Mouse (Mus musculus) CD4-positive helper T cell, adult 2 months (primary cell): Measurements from ENCODE around the gene Lhx4.

Experiments used
- DNase-seq: peaks from one replicate; pipeline ENCODE4 v3.0.0-alpha.2; 2012; ENCODE audit warnings: low read depth, missing footprints, low spot score

Gene Lhx4

GRCm38 (mm10) chr1:155751484-155752255 lies at the start of gene Lhx4:
Lhx4 (minus strand) TSS chr1:155751684.
- DNase-seq = no peak

DNA sequence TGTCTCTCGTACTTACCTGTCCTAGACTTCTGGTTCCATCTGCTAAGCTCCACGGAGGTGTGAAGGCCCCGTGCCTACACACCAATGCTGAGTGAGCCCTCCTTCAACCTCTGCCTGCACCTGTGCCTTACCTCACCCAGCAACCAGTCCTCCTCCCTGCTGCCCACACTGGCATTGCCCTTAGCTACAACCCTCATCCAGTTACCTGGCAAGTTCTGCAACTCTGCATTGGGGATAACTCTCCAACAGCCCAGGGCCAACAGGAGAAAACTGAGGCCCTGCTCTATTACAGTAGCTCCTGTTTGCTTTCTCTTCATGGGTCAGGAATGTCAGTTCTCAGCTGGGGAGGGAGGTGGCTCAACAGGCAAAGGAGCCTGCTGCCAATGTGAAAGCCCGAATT lies 46.5 kb upstream of the Lhx4 start:
- DNase-seq = no peak

DNA sequence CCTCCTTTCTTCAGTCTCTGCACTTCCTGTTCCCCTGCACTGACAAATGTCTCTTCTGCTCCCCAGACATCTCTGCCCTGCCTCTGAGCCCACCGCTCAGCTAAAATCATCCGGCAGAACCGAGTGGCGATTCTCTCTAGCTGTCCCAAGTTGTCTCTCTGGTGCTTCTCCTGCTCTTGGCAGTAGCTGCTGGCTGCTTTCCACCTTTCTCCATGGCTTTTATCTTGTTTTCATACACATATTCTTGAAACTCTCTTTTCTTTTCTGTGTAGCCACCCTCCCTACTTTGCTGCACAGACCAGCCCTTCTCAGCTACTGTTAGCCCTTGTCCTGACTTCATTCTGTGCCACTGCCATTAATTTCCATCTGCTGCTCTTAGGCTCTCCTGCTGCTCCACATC lies 45.9 kb upstream of the Lhx4 start:
- no peak for DNase-seq

- DNase-seq = no peak
Measured at GRCm38 (mm10) chr1:155796757-155797405, 45.4 kb upstream of the Lhx4 start.

DNA sequence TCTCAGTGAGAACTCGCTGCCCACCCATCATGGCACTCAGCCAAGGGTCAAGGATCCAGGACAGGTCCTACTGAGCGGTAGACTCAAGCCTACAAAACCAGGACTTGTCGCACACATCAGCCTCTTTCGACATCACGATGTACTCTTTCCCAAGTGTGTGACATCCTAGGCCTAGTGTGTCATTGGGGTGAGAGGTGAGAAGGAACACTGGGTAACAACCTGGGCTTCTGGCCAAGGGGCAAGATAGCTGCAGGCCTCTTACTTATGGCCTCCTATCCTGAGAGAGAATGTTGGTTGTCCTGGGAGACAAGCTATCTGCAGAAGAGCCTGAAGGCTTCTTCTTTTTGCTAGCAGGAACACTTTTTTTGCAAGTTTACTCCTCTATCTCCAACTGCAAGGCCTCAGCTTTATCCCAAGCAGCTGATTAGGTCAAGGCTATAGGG lies 44.3 kb upstream of the Lhx4 start:
- DNase-seq = no peak

- DNase-seq = no peak
Measured at GRCm38 (mm10) chr1:155794855-155795254, 43.4 kb upstream of the Lhx4 start.

DNA sequence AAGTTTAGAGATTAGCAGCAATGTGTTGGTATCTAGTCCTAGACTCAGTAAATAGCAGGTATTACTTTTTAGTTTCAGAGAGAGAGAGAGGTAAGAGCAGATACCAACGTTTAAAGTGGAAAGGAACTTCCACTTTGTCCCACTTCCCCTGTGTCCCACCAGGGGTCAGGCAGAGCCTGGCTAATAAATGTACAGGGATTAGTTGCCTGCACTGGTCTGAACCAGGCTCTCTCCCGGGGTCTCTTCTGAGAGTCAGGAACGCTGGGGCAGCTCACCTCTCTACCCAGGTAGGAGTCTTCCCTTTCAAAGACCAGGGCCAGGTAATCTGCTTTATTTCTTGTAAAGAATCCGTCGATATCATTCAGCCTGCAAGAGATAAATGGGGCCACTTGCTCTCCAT lies 40.4 kb upstream of the Lhx4 start:
- no peak for DNase-seq

GRCm38 (mm10) chr1:155790111-155790974 lies 38.9 kb upstream of the Lhx4 start:
- DNase-seq = no peak

- no peak for DNase-seq
Measured at GRCm38 (mm10) chr1:155785886-155786285, 34.4 kb upstream of the Lhx4 start.

DNA sequence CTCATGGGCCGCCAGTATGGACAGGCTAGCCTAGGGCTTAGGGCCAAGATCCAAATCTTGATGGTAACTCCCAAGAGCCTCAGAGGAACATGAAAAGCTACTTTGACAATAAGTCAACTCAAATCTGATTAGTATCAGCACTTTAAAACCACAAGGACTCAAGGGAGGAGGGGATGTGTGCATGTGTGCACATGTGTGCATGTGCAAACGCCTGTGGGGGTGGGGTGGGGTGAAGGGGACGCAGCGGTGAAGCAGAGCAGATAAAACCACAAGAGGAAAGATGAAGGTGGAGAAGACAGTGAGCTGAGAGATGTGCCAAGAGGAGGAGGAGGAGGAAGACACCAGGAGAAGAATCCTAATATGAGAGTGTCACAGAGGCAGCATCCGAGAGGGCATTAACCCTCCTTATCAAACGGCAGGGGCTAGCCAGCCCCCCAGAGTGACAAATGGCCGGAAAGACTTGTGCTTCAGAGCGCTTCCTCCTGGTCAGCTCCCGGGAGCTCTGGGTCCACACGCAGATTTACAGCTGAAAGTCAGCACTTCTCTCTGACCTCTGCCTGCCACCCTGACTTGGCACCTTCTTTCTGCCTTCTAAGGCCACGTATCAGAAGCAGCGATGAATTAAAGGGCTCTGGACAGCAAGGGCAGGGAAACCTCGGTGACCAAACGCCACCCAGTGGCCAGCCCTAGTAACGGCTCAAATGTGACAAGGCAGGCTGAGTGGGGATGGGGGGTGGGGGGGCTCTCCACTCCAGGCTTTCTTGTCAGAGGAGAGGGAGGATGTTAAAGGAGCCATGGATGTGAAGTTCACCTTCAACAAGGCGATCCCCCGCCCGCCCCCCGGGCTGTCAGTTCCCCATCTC lies 33.1 kb upstream of the Lhx4 start:
- DNase-seq = peak; percentile 78

DNA sequence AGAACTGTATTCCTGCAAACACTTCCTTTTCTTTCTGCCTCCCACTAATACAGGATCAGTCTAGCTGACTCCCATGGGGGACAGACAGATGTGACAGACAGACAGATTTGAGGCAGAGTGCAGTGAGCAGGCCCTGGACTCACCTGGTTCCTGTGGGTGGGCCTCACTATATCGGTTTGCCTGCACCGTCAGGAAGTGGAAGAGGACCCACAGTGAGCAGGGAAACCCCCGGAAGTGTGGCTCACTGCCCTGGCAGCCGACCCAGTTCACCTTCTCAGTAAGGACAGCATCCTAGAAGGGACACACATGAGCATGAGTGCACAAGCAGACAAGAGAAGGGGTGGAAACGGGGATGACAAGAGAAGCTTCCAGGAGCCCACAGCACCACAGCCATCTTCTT lies 30.9 kb upstream of the Lhx4 start:
- peak; percentile 60 for DNase-seq

DNA sequence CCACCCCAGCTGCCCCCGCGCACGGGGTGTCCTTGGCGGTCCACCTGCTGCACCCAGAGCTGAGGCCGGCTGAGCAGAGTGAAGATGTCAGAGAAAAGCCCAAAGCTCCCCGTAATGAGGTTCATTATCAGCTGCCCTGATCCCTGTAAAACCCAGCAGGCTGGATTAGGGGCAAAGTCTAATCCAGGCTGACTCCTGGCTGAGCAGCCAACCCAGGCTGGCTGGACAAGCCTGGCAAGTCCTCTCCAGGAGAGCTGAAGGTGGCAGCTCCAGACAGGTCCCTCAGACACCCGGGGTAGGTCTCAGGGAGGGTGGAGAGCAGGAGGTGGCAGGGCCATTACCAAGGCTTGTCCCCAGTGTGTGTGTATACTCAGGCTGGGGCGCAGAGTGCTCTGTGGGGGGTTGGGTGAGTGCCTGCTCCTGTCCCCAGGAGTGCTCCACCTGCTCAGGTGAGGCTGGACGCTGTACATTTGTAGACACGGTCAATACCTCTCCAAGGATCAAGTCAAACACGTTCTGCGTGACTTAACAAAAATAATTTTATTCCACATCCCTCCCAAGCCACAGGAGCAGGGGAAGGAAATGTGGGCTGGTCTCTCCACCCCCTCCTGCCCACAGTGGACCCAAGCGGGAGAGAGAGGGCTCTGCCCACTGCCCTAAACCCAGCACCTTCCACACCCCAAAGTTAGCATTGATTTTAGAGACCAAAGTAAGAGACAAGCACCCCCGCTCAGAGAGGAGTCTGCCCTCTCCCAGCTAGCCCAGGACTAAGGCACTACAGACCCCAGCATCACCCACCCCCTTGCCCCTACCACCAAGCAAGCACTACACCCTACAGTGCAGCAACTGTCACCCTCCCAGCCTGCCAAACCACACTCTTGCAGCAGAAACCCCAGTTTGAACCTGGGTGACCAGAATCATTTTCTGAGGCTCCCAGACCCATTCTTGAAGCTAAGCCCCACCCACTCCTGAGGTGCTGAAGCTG lies 26.4 kb upstream of the Lhx4 start:
- no peak for DNase-seq

DNA sequence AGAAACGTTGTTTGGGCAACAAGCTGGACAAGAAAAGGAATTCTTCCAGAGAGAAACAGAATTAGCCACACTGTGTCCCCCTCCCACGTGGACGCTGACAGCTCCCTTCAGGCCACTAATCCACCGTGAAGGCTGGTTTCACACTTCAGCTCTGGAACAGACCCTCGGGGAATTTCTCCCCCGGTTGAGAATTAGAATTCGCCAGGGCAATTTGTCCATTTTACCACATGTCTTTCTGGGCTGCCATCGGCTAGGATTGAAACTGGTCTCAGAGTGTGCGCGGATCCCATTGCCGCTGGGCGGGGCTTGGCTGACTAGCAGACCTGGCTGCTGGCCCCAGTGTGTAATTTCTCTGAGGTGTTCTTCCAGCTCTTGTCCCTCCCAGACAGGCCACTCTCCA lies 7.7 kb upstream of the Lhx4 start:
- DNase-seq = no peak

DNA sequence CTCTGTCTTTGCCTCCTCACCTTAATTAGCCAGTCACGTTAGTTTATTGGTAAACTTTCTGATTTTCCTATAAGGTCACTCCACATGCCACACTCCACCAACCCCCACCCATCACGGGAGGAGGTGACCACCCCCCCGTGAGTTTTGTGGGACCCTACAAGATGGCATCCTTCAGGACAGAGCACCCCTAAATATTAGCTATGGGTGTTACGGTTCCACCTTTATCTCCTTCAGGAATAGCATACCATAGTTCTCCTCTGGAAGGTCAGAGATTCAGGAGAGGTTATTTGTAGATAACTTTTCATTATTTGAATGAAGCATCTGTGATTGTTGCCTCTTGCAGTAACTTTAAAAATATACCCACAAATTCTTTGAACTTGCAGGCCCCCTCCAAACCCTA lies 7.2 kb upstream of the Lhx4 start:
- no peak for DNase-seq

DNA sequence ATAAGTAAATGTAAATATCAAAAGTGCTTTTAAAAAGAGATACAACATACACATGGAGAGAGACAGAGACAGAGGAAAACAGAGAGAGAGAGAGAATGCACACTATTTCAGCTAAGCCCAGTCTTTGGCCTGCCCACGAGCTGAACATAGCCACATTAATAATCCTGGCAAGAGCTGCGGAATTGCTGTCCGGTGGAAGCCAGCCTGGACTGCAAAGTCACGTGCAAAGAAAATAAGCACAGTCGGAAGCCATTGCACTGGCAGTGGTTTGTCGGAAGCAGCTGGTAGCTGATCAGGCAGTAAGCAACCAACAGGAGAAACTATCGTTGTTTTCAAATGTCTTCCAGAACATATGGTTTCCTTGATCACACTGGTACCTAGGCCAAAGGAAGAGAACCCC lies 6.1 kb upstream of the Lhx4 start:
- no peak for DNase-seq

DNA sequence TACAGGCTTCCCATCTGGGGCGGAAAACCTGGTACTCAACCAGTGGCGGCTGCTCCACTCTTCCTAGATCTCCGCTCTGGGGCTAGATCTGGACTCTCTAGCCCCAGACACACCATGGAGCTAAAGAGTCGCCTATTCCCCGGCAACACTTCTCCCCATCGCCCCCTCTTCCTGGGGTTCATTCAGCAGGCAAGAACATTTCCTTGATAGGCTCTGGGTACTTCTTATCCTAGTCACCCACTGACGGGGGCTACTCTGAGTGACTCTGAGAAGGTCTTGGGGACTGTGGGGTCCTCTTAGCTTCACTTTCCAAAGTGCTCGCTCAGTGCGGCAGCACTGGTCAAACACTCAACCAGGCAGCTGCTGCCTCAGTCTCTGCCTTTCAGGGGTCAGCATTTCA lies 1.9 kb upstream of the Lhx4 start:
- no peak for DNase-seq

DNA sequence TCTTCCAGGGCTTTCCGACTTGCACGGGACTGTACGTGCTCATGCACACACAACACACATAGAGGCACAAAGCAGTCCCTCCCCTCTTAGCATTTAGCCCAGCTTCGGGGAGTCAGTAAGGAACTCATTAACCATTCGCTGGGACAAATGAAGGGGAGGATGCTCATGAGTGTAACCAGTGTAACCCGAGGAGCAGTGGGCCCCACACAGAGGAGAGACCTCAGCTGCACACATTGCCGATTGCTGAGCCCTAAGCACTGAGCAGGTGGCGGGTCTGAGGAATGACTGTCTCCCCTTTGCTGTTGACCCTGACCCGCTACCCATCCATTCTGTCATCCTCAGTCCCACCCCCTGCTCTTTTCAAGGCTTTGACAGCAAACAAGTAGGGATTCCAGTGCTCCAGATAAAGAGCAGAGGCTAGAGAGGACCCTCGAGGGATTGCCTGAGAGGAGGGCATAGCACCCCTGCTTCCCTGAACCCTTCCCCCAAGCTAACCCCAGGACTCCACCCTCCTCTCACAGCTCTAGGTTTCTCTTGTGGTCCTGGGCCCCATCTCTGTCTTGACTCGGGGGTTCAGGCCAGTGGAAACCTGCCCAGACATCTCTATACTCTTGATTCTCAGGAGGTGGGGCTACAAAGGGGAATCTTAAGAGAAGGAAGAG lies 836 bp downstream of the Lhx4 start:
- DNase-seq = no peak

- no peak for DNase-seq
Measured at GRCm38 (mm10) chr1:155747911-155748310, 3.6 kb downstream of the Lhx4 start.

DNA sequence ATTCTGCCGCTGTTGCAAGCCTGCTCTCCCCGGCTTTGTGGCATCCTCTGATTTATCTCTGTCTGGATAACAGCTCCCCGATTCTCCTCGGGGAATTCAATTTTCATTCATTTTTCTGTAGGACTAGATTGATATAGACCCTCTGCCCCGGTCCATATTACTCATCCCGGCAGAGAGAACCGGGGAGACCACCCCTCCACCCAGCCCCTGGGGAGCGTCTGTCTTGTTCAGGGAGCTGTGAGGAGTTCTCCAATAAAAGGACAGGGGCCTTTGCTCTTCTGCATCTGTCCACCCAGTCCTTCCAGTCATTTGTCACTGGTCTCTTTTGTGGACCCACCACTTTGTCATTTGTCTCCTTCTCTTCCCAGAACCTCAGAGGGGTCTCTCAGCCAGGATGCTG lies 4.5 kb downstream of the Lhx4 start:
- DNase-seq = no peak
